Mouse (Mus musculus): ENCODE data around the gene Itga2b. TPM values are rescaled to one million over a fixed set of nuclear protein-coding genes. Genes with fewer than 3 reads are reported as not detected.

The Itga2b gene
- polyA plus RNA-seq, 1 experiment: 16.0 TPM

- H3K4me1 ChIP-seq (ENCODE audit: control insufficient read depth, insufficient read depth, low read length): no peaks in the 10 kb centered on the region
- WGBS: 84% methylated on average over 6 of the region's 6 CpGs
- H3K4me3 ChIP-seq (ENCODE audit: insufficient read depth, low read depth, low read length): no peak overlapping the region
- no peaks in the 10 kb centered on the region for H3K36me3 ChIP-seq (ENCODE audit: control insufficient read depth, insufficient read depth, low read length)
- TF ChIP-seq POLR2A (IDR thresholded peaks at IDR 0.05; ENCODE audit: low read depth, low read length) (no peak), CTCF (conservative IDR thresholded peaks at IDR 0.05; ENCODE audit: insufficient read depth, insufficient read length, low read depth, low read length) (no peak)
- no peak overlapping the region for H3K27ac ChIP-seq (ENCODE audit: insufficient read depth, low read depth, low read length)
- no peaks in the 10 kb centered on the region for H3K27me3 ChIP-seq (replicated peaks; ENCODE audit: control insufficient read depth, insufficient read depth, low read length)
- DNase-seq: no peak
Measured at GRCm38 (mm10) chr11:102424666-102425065, 45.3 kb downstream of the Itga2b start.

- WGBS: 36% methylated on average over 8 of the region's 8 CpGs
Measured at GRCm38 (mm10) chr11:102421559-102421958, 48.4 kb downstream of the Itga2b start.

GRCm38 (mm10) chr11:102418887-102419286 is 51.0 kb downstream of the Itga2b start:
- Histone ChIP-seq H3K4me3 (ENCODE audit: insufficient read depth, low read depth, low read length) (no peak overlapping the region), H3K36me3 (ENCODE audit: control insufficient read depth, insufficient read depth, low read length) (no peaks in the 10 kb centered on the region), H3K4me1 (ENCODE audit: control insufficient read depth, insufficient read depth, low read length) (no peaks in the 10 kb centered on the region), H3K27me3 (replicated peaks; ENCODE audit: control insufficient read depth, insufficient read depth, low read length) (no peaks in the 10 kb centered on the region), H3K27ac (ENCODE audit: insufficient read depth, low read depth, low read length) (no peak overlapping the region)
- DNase-seq: no peak
- TF ChIP-seq CTCF (conservative IDR thresholded peaks at IDR 0.05; ENCODE audit: insufficient read depth, insufficient read length, low read depth, low read length) (no peak), POLR2A (IDR thresholded peaks at IDR 0.05; ENCODE audit: low read depth, low read length) (no peak)

More at GRCm38 (mm10) chr11:102421559-102421958, 48.4 kb downstream of the Itga2b start:
- DNase-seq: no peak
- TF ChIP-seq CTCF (conservative IDR thresholded peaks at IDR 0.05; ENCODE audit: insufficient read depth, insufficient read length, low read depth, low read length): no peak; the same call in 1 of the 2 replicates
- no peak for TF ChIP-seq POLR2A (IDR thresholded peaks at IDR 0.05; ENCODE audit: low read depth, low read length)
- H3K4me3 ChIP-seq (ENCODE audit: insufficient read depth, low read depth, low read length): no peak overlapping the region
- H3K4me1 ChIP-seq (ENCODE audit: control insufficient read depth, insufficient read depth, low read length): no peaks in the 10 kb centered on the region
- H3K27ac ChIP-seq (ENCODE audit: insufficient read depth, low read depth, low read length): no peak overlapping the region
- no peaks in the 10 kb centered on the region for H3K27me3 ChIP-seq (replicated peaks; ENCODE audit: control insufficient read depth, insufficient read depth, low read length)
- no peaks in the 10 kb centered on the region for H3K36me3 ChIP-seq (ENCODE audit: control insufficient read depth, insufficient read depth, low read length)

- no peaks in the 10 kb centered on the region for H3K4me1 ChIP-seq (ENCODE audit: control insufficient read depth, insufficient read depth, low read length)
- no peak overlapping the region for H3K4me3 ChIP-seq (ENCODE audit: insufficient read depth, low read depth, low read length)
- H3K27me3 ChIP-seq (replicated peaks; ENCODE audit: control insufficient read depth, insufficient read depth, low read length): no peaks in the 10 kb centered on the region
- 80% methylated on average over 1 of the region's 1 CpGs for WGBS
- no peak for DNase-seq
- no peaks in the 10 kb centered on the region for H3K36me3 ChIP-seq (ENCODE audit: control insufficient read depth, insufficient read depth, low read length)
- H3K27ac ChIP-seq (ENCODE audit: insufficient read depth, low read depth, low read length): no peak overlapping the region
- no peak for TF ChIP-seq POLR2A (IDR thresholded peaks at IDR 0.05; ENCODE audit: low read depth, low read length)
Measured at GRCm38 (mm10) chr11:102417160-102417559, 52.8 kb downstream of the Itga2b start.

- Histone ChIP-seq H3K36me3 (ENCODE audit: control insufficient read depth, insufficient read depth, low read length) (no peaks in the 10 kb centered on the region), H3K4me1 (ENCODE audit: control insufficient read depth, insufficient read depth, low read length) (no peaks in the 10 kb centered on the region; the same call in 1 of the 2 replicates), H3K4me3 (ENCODE audit: insufficient read depth, low read depth, low read length) (no peak overlapping the region), H3K27me3 (replicated peaks; ENCODE audit: control insufficient read depth, insufficient read depth, low read length) (no peaks in the 10 kb centered on the region), H3K27ac (ENCODE audit: insufficient read depth, low read depth, low read length) (no peak overlapping the region)
- TF ChIP-seq CTCF (conservative IDR thresholded peaks at IDR 0.05; ENCODE audit: insufficient read depth, insufficient read length, low read depth, low read length) (no peak), POLR2A (IDR thresholded peaks at IDR 0.05; ENCODE audit: low read depth, low read length) (no peak)
- no peak for DNase-seq
- WGBS: 72% methylated on average over 10 of the region's 10 CpGs
Measured at GRCm38 (mm10) chr11:102415034-102415802, 54.7 kb downstream of the Itga2b start.

- no peaks in the 10 kb centered on the region; the same call in none of the 2 replicates for H3K4me1 ChIP-seq (ENCODE audit: control insufficient read depth, insufficient read depth, low read length)
- 79% methylated on average over 8 of the region's 8 CpGs for WGBS
- no peak for TF ChIP-seq POLR2A (IDR thresholded peaks at IDR 0.05; ENCODE audit: low read depth, low read length)
- no peak overlapping the region for H3K4me3 ChIP-seq (ENCODE audit: insufficient read depth, low read depth, low read length)
- no peaks in the 10 kb centered on the region for H3K27me3 ChIP-seq (replicated peaks; ENCODE audit: control insufficient read depth, insufficient read depth, low read length)
- no peak overlapping the region for H3K27ac ChIP-seq (ENCODE audit: insufficient read depth, low read depth, low read length)
- no peaks in the 10 kb centered on the region for H3K36me3 ChIP-seq (ENCODE audit: control insufficient read depth, insufficient read depth, low read length)
- DNase-seq: no peak
Measured at GRCm38 (mm10) chr11:102413059-102413458, 56.9 kb downstream of the Itga2b start.

GRCm38 (mm10) chr11:102411704-102412103 is 58.2 kb downstream of the Itga2b start:
- TF ChIP-seq POLR2A (IDR thresholded peaks at IDR 0.05; ENCODE audit: low read depth, low read length) (no peak), CTCF (conservative IDR thresholded peaks at IDR 0.05; ENCODE audit: insufficient read depth, insufficient read length, low read depth, low read length) (peak; percentile 99; the same call in 1 of the 2 replicates)
- 4% methylated on average over 11 of the region's 11 CpGs for WGBS
- DNase-seq: peak; percentile 97
- no peaks in the 10 kb centered on the region for H3K36me3 ChIP-seq (ENCODE audit: control insufficient read depth, insufficient read depth, low read length)
- H3K4me3 ChIP-seq (ENCODE audit: insufficient read depth, low read depth, low read length): no peak overlapping the region
- no peaks in the 10 kb centered on the region; the same call in none of the 2 replicates for H3K4me1 ChIP-seq (ENCODE audit: control insufficient read depth, insufficient read depth, low read length)
- H3K27ac ChIP-seq (ENCODE audit: insufficient read depth, low read depth, low read length): no peak overlapping the region
- H3K27me3 ChIP-seq (replicated peaks; ENCODE audit: control insufficient read depth, insufficient read depth, low read length): no peaks in the 10 kb centered on the region
